Mouse (Mus musculus) liver, embryonic 12.5 days (tissue): ENCODE data around the gene Gtdc1. TPM values are rescaled to one million over a fixed set of nuclear protein-coding genes. Genes with fewer than 3 reads are reported as not detected.

Experiments used
- ATAC-seq: fragments of 200-750 bp; cut with Nextera tagmentation; 2 replicates; pipeline ENCODE4 v1.8.0; 2017; ENCODE audit warnings: moderate number of reproducible peaks, mild to moderate bottlenecking, moderate library complexity
- H3K27ac ChIP-seq: fragments of 300-500 bp; sonication (generic); 2 replicates; pipeline ENCODE4 v1.5.1; 2016; ENCODE audit warnings: mild to moderate bottlenecking
- H3K27me3 ChIP-seq: fragments of 300-500 bp; sonication (generic); replicated peaks from 2 replicates; pipeline ENCODE4 v1.6.1; 2016; ENCODE audit warnings: mild to moderate bottlenecking, moderate library complexity
- H3K36me3 ChIP-seq: fragments of 300-500 bp; sonication (generic); 2 replicates; pipeline ENCODE4 v1.6.1; 2016; ENCODE audit warnings: mild to moderate bottlenecking, moderate library complexity
- H3K4me1 ChIP-seq: fragments of 300-500 bp; sonication (generic); 2 replicates; pipeline ENCODE4 v1.6.1; 2016
- H3K4me2 ChIP-seq: fragments of 300-500 bp; sonication (generic); 2 replicates; pipeline ENCODE4 v1.6.1; 2016; ENCODE audit warnings: mild to moderate bottlenecking, moderate library complexity
- H3K4me3 ChIP-seq: fragments of 300-500 bp; sonication (generic); 2 replicates; pipeline ENCODE4 v1.5.1; 2016; ENCODE audit warnings: mild to moderate bottlenecking, moderate library complexity
- H3K9ac ChIP-seq: fragments of 300-500 bp; sonication (generic); 2 replicates; pipeline ENCODE4 v1.6.1; 2016; ENCODE audit warnings: mild to moderate bottlenecking, moderate library complexity
- H3K9me3 ChIP-seq: fragments of 300-500 bp; sonication (generic); replicated peaks from 2 replicates; pipeline ENCODE4 v1.6.1; 2016; ENCODE audit warnings: mild to moderate bottlenecking, moderate library complexity
- WGBS: fragments of 180-500 bp; shearing (Covaris S2); methylation state at CpG from one replicate; pipeline ENCODE4 v1.1.7; 2016; ENCODE audit not compliant: insufficient replicate concordance; 5-methylcytosine and 5-hydroxymethylcytosine counted together
- polyA plus RNA-seq: library from polyadenylated mRNA; unstranded; fragments of >200 nt; fragmentation: Nextera tagmentation; extraction: Ambion mirVana; gene quantifications from 2 replicates; pipeline ENCODE4 v1.2.1, GENCODE M21; 2016

Gtdc1 gene
- polyA plus RNA-seq, 1 experiment from 2014 or later = 5.6 TPM

DNA sequence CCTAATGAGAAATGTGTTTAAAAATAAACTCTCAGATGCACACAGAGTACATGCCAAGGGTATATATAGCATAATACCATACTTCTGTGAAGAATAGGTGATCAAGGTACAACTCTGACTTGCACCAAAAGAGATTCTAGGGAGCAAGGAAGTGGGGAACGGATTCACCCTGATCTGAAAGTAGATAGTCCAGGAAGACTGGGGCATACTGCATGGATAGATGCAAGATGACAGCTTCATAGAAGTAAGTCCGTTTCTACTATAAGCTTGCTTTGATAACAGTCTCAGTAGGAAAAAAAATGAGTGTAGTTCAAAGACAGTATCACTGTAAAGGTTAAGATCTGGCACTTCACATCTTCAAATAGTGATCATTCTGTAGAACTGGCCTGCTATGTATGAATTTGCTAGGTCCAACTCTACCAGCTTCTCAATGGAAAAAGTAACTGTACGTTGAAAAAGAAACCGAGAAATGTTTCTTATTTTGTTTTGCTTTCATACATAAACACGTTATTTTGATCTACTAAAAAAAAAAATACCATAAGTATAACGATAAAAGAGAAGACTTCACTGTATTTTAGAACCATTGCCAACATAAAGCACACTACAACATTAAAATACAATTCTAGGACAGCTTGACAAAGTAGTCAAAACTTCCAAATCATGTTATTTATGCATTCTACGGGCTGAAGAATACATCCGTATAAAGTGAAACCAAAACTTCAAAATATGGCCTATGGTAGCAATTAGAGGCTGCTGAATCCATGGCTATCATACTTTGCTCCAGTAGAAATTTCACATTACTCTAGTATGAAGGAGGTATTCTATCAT is 4.2 kb downstream of the Gtdc1 start:
- H3K27me3 ChIP-seq = no peaks in the 10 kb centered on the region
- H3K9ac ChIP-seq = no peak overlapping the region
- no peaks in the 10 kb centered on the region for H3K36me3 ChIP-seq
- no peak overlapping the region for H3K4me2 ChIP-seq
- ATAC-seq = no peak
- H3K4me1 ChIP-seq = peaks cover 30% of the 10 kb centered on the region
- WGBS = 76% methylated on average over 8 of the region's 8 CpGs
- H3K27ac ChIP-seq = no peak overlapping the region
- H3K4me3 ChIP-seq = no peak overlapping the region
- no peaks in the 10 kb centered on the region for H3K9me3 ChIP-seq

DNA sequence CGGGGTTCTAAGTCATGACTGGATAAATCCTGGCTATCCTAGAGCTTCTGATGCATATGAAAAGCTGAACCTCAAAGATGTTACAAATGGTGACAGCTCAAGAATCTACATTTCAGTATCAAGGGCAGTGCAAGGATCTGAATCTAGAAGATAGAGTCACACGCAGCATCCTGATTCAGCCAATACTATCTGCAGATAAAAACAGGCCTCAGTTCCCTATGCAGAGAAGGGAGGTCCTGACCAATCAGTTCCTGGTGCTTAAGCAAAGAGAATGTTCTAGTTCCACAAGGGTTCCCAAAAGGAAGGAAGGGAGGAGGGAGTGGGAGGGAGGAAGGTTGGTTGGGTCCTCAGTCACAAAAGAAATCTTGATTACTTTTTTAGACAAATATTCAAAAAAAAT is 5.0 kb downstream of the Gtdc1 start:
- Histone ChIP-seq H3K9ac (no peak overlapping the region), H3K4me3 (no peak overlapping the region), H3K4me1 (peaks cover 24% of the 10 kb centered on the region), H3K9me3 (no peaks in the 10 kb centered on the region), H3K4me2 (no peak overlapping the region), H3K27ac (no peak overlapping the region), H3K27me3 (no peaks in the 10 kb centered on the region), H3K36me3 (no peaks in the 10 kb centered on the region)
- no peak for ATAC-seq
- 56% methylated on average over 2 of the region's 2 CpGs for WGBS

DNA sequence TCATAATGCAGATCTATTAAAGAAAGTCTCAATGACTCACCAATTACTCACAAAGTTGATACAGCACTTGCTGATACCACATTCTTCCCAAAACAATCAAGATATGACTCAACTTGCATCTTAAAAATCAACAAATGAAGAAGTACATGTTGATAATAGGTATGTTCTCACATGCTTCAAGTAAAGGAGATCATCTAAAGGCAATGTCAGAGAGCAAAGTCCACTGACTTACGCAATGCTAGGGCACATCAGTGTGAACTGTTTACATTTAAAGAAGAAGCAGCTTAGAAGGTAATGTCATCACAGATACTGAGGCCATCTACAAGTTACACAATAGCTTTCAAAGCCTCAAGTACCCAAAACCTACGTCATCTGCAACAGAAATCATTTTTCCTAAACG is 7.0 kb downstream of the Gtdc1 start:
- Histone ChIP-seq H3K4me3 (no peak overlapping the region), H3K9ac (no peak overlapping the region), H3K9me3 (no peaks in the 10 kb centered on the region), H3K36me3 (no peaks in the 10 kb centered on the region), H3K4me2 (no peak overlapping the region), H3K27me3 (no peaks in the 10 kb centered on the region), H3K4me1 (peaks cover 18% of the 10 kb centered on the region), H3K27ac (no peak overlapping the region)
- WGBS = 69% methylated on average over 3 of the region's 3 CpGs
- no peak for ATAC-seq

DNA sequence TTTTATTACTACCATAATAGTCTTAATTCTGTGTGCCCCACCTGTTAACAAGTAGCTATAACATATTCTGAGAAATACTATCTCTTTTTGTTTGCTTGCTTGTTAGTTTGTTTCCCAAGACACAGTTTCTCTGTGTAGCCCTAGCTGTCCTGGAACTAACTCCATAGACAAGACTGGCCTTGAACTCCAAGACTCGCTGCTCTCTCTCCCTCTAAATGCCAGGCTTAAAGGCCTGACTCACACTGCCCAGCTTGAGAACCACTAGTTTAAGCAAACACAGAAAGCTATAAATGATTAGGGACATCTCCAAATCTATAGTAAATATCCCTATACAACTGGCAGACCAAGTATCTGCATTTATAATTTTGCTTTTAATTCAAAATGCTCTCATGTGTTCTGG is 8.1 kb downstream of the Gtdc1 start:
- Histone ChIP-seq H3K9ac (no peak overlapping the region), H3K4me3 (no peak overlapping the region), H3K9me3 (no peaks in the 10 kb centered on the region), H3K4me1 (peaks cover 15% of the 10 kb centered on the region), H3K27me3 (no peaks in the 10 kb centered on the region), H3K36me3 (no peaks in the 10 kb centered on the region), H3K27ac (no peak overlapping the region), H3K4me2 (no peak overlapping the region)
- ATAC-seq = no peak
- 84% methylated on average over 1 of the region's 1 CpGs for WGBS

DNA sequence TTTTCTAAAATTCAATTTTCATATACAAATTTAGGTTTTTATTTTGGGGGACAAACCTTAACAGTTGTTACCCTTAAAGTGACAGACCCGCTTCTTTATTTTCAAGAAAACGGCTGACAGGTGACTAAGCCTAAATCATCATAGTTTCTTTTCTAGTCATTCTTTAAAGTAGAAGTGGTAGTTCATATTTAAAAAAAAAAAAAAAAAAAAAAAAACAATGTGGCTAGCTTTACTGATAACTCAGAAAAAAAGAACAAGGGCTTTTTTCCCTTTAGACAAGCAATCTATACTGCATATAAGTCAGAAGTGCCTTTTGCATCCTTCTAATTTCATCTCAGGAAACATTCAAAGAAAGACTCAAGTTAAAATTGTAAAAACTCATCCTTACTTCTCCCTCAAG is 8.7 kb downstream of the Gtdc1 start:
- H3K9ac ChIP-seq = no peak overlapping the region
- WGBS = 78% methylated on average over 2 of the region's 2 CpGs
- no peak for ATAC-seq
- H3K27me3 ChIP-seq = no peaks in the 10 kb centered on the region
- no peak overlapping the region for H3K4me2 ChIP-seq
- no peak overlapping the region for H3K27ac ChIP-seq
- no peaks in the 10 kb centered on the region for H3K9me3 ChIP-seq
- H3K36me3 ChIP-seq = no peaks in the 10 kb centered on the region
- H3K4me3 ChIP-seq = no peak overlapping the region
- peaks cover 16% of the 10 kb centered on the region for H3K4me1 ChIP-seq

DNA sequence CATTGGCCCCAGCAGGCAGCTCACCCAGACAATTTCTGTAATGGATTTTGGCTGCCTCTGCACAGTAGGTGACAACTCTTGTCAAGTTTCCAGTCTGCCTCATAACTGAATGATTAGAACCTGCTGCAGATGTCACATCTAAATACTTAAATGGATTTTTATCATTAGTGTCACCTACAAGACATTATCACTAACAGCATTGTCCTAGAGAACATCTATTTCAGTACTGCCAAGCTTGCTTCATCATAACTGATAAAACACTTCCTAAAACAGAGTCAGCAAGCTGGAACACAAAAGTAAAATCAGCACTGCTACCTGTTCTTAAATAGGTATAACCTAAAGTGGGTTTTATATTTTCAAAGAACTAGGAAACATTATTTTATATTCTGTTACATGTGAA is 11.2 kb downstream of the Gtdc1 start:
- ATAC-seq = no peak
- Histone ChIP-seq H3K9ac (no peak overlapping the region), H3K4me3 (no peak overlapping the region), H3K27me3 (no peaks in the 10 kb centered on the region), H3K27ac (no peak overlapping the region), H3K4me2 (no peak overlapping the region), H3K4me1 (peaks cover 11% of the 10 kb centered on the region; the same call in 1 of the 2 replicates), H3K36me3 (no peaks in the 10 kb centered on the region), H3K9me3 (no peaks in the 10 kb centered on the region)

DNA sequence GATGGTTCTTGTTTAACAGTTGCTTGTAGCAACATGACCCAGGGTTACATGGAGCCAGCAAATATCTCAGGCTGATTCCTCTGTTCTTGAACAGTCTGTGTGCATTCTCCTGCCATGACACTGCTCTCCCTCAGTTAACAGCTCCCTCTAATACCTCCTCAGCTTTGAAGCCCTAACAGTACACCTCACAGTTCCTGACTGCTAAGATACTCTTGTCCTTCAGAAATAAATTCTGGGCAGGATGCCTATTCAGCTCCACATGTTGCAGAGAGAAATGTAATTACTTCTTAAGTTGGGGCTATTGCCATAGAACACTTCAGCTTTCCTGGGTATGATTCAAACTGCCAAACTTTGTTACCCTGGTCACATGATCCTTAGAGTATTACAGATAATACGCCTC is 29.7 kb downstream of the Gtdc1 start:
- 63% methylated on average over 1 of the region's 1 CpGs for WGBS
- no peak overlapping the region for H3K4me2 ChIP-seq
- H3K27me3 ChIP-seq = no peaks in the 10 kb centered on the region
- H3K4me1 ChIP-seq = 0 out of 2 replicates have a peak, but pooled peaks cover 5% of the 10 kb centered on the region
- H3K4me3 ChIP-seq = no peak overlapping the region
- H3K9ac ChIP-seq = no peak overlapping the region
- ATAC-seq = no peak
- H3K36me3 ChIP-seq = no peaks in the 10 kb centered on the region
- H3K27ac ChIP-seq = no peak overlapping the region
- H3K9me3 ChIP-seq = no peaks in the 10 kb centered on the region

DNA sequence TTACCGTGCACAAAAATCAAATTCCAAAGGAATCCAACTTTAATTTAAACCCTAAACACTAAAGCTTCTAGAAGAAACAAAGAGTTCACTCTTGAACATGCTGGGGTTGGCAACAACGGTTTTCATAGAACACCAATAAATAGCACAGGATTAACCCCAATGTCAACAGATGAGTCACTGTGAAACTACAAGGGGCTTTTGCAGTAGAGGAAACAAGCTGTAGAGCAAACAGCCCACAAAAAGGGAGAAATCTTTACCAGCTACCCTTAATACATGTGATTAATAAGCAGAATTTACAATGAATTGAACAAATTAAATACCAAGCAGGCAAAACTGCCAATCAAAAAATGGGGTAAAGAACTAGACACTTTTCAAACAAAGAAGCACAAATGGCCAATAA is 53.7 kb downstream of the Gtdc1 start:
- ATAC-seq = no peak
- H3K4me1 ChIP-seq = no peaks in the 10 kb centered on the region

DNA sequence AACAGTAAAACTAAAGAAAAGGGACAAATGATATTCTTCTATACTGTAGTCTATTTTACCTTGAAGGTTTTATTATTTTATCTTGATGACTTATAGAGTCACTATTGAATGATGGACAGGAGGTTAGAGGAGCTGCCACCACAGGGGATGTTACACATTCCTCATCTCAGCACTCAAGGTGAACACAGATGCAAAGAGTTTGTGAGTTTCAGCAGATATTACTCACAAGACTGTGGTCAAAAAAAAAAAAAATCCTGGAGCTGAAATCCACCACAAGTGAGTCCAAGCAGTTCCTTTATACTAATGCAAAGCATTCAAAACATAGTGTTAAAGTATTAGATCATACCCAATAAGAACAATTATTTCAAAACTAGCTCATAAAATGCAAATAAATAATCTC is 62.7 kb downstream of the Gtdc1 start:
- no peaks in the 10 kb centered on the region for H3K27me3 ChIP-seq
- H3K4me1 ChIP-seq = no peaks in the 10 kb centered on the region
- H3K27ac ChIP-seq = no peak overlapping the region
- H3K9me3 ChIP-seq = no peaks in the 10 kb centered on the region
- no peak overlapping the region for H3K9ac ChIP-seq
- ATAC-seq = no peak
- H3K4me3 ChIP-seq = no peak overlapping the region
- H3K4me2 ChIP-seq = no peak overlapping the region
- H3K36me3 ChIP-seq = no peaks in the 10 kb centered on the region

More for the DNA sequence above, 53.7 kb downstream of the Gtdc1 start:
- H3K9ac ChIP-seq = no peak overlapping the region
- H3K27me3 ChIP-seq = no peaks in the 10 kb centered on the region
- H3K36me3 ChIP-seq = no peaks in the 10 kb centered on the region
- 75% methylated on average over 2 of the region's 2 CpGs for WGBS
- H3K27ac ChIP-seq = no peak overlapping the region
- no peak overlapping the region for H3K4me2 ChIP-seq
- no peaks in the 10 kb centered on the region for H3K9me3 ChIP-seq
- H3K4me3 ChIP-seq = no peak overlapping the region

DNA sequence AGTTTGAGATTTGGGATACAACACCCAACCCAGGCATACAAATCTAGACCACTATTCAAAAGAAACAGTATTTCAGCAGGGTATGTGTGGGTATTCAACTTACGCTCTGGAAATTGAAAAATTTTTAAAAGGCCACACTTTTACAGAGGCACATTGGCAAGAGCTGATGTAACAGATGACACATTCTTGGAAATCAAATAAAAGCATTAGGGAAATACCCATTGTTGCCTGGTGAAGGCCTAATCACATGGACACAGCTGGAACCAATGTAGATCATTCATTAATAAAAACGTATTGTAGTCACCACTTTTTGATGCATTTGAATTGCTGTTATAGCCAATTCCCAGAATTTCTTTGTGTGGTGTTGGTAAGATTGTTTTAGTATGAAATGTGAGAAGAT is 73.0 kb downstream of the Gtdc1 start:
- H3K4me2 ChIP-seq = no peak overlapping the region
- H3K9me3 ChIP-seq = 0 out of 2 replicates have a peak, but pooled peaks cover 3% of the 10 kb centered on the region
- whole genome bisulfite sequencing = 67% methylated on average over 2 of the region's 2 CpGs
- ATAC-seq = no peak
- H3K27me3 ChIP-seq = no peaks in the 10 kb centered on the region
- no peak overlapping the region for H3K9ac ChIP-seq
- H3K4me3 ChIP-seq = no peak overlapping the region
- no peak overlapping the region for H3K27ac ChIP-seq
- H3K4me1 ChIP-seq = no peaks in the 10 kb centered on the region
- H3K36me3 ChIP-seq = no peaks in the 10 kb centered on the region

DNA sequence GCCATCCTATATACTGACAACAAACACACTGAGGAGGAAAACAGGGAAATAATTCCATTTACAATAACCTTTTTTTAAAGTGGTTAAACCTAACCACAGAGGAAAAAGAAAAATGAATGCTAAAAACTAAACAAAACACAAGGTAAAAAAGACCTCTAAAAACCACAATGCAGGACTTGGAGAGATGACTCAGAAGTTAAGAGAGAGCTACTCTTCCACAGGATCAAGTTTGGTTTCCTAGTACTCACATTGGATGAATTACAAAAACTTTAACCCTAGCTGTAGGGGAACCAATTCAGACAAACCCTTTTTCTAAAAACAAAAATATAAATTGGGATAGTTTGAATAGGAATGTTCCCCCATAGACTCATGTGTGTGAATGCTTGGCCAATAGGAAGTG is 77.8 kb downstream of the Gtdc1 start:
- no peak overlapping the region for H3K4me2 ChIP-seq
- no peak overlapping the region for H3K4me3 ChIP-seq
- no peak overlapping the region for H3K9ac ChIP-seq
- no peak for ATAC-seq
- H3K27ac ChIP-seq = no peak overlapping the region
- no peaks in the 10 kb centered on the region for H3K36me3 ChIP-seq
- H3K4me1 ChIP-seq = no peaks in the 10 kb centered on the region
- H3K9me3 ChIP-seq = 0 out of 2 replicates have a peak, but pooled peaks cover 3% of the 10 kb centered on the region
- H3K27me3 ChIP-seq = no peaks in the 10 kb centered on the region

DNA sequence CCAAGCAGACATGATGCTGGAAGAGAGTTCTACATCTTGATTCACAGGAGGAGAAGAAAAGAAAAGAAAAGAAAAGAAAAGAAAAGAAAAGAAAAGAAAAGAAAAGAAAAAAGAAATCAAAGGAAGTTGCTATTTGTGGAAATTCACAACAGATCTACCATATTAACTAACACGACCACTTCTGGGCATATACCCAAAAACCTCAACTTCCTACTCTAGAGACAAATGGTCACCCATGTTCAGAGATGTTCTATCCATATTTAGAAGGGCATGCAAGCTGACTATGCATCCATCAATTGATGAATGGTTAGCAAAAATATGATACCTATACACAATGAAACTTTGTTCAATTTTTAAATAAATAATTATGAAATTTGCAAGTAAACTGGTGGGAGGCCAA is 79.3 kb downstream of the Gtdc1 start:
- ATAC-seq = no peak
- no peaks in the 10 kb centered on the region for H3K36me3 ChIP-seq
- no peak overlapping the region for H3K4me2 ChIP-seq
- H3K27ac ChIP-seq = no peak overlapping the region
- H3K9me3 ChIP-seq = 0 out of 2 replicates have a peak, but pooled peaks cover 3% of the 10 kb centered on the region
- H3K27me3 ChIP-seq = no peaks in the 10 kb centered on the region
- no peak overlapping the region for H3K9ac ChIP-seq
- WGBS = 42% methylated on average over 1 of the region's 1 CpGs
- no peaks in the 10 kb centered on the region for H3K4me1 ChIP-seq
- no peak overlapping the region for H3K4me3 ChIP-seq

DNA sequence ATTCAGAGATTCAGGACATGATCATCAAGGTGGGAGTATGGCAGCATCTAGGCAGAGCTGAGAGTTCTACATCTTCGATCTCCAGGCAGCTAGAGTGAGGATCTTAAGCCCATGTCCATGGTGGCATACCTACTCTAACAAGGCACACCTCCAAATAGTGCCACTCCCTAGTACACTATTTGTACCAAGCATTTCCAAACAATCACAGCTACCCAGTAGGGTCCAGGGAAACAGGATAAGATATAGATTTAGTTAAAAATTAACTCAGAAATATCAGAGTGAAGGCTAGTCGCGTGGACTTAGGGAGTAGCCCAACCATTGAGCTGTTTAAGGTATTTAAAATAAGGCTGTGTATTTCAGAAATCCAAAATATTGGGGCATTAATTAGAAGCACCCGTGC is 82.0 kb downstream of the Gtdc1 start:
- Histone ChIP-seq H3K9me3 (no peaks in the 10 kb centered on the region), H3K4me1 (no peaks in the 10 kb centered on the region), H3K27ac (no peak overlapping the region), H3K4me3 (no peak overlapping the region), H3K27me3 (no peaks in the 10 kb centered on the region), H3K4me2 (no peak overlapping the region), H3K36me3 (no peaks in the 10 kb centered on the region), H3K9ac (no peak overlapping the region)
- 66% methylated on average over 4 of the region's 4 CpGs for WGBS
- ATAC-seq = no peak
